Mouse (Mus musculus): Measurements from ENCODE around the gene Dnm3.

GRCm38 (mm10) chr1:162155546-162155945 lies 322.3 kb downstream of the Dnm3 start:
- no peak for TF ChIP-seq CTCF (conservative IDR thresholded peaks at IDR 0.05; ENCODE audit: insufficient read depth, insufficient read length, low read depth, low read length)
- TF ChIP-seq POLR2A (IDR thresholded peaks at IDR 0.05; ENCODE audit: low read depth, low read length), result no peak

All from kidney, adult 2 months (tissue).